Mouse (Mus musculus) MEL (cell line): Measurements from ENCODE around the gene Psmd3. TPM values are rescaled to one million over a fixed set of nuclear protein-coding genes. Genes with fewer than 3 reads are reported as not detected.

Source experiments
- DNase-seq: peaks from one replicate; pipeline ENCODE4 v3.0.0; 2011; ENCODE audit warnings: low read depth, low spot score
- H3K27ac ChIP-seq: 2 replicates; pipeline ENCODE4 v1.5.1; 2012; ENCODE audit warnings: low read depth, mild to moderate bottlenecking, control low read depth, low read length, moderate library complexity; ENCODE audit not compliant: control insufficient read depth
- H3K27me3 ChIP-seq, 2 experiments: fragments of 150-350 bp in 1 of 2; sonication (generic) in 1 of 2; 2 replicates each; pipeline ENCODE4 v1.6.1; 2012; ENCODE audit warnings: low read length in 2 of 2, mild to moderate bottlenecking in 2 of 2, improper control_type of control experiment in 1 of 2, moderate library complexity in 1 of 2; ENCODE audit not compliant: insufficient read depth in 2 of 2, control insufficient read depth in 1 of 2
- H3K36me3 ChIP-seq, 2 experiments: 2 replicates each; pipeline ENCODE4 v1.6.1; 2012 to 2014; ENCODE audit warnings: low read length in 2 of 2, improper control_type of control experiment in 1 of 2, inconsistent platforms in 1 of 2, mild to moderate bottlenecking in 1 of 2; ENCODE audit not compliant: insufficient read depth in 2 of 2, control insufficient read depth in 1 of 2
- H3K4me1 ChIP-seq, 2 experiments: fragments of 150-350 bp in 1 of 2; sonication (generic) in 1 of 2; 2 replicates each; pipeline ENCODE4 v1.6.1; 2012; ENCODE audit warnings: low read length in 2 of 2, improper control_type of control experiment in 1 of 2, mild to moderate bottlenecking in 1 of 2; ENCODE audit not compliant: insufficient read depth in 2 of 2, control insufficient read depth in 1 of 2
- H3K4me3 ChIP-seq, 2 experiments: fragments of 150-350 bp in 1 of 2; sonication (generic) in 1 of 2; 2 replicates each; pipeline ENCODE4 v1.5.1; 2012; ENCODE audit warnings: low read depth in 2 of 2, low read length in 2 of 2, mild to moderate bottlenecking in 2 of 2, moderate library complexity in 2 of 2, control low read depth in 1 of 2, improper control_type of control experiment in 1 of 2; ENCODE audit not compliant: control insufficient read depth in 1 of 2, insufficient read depth in 1 of 2
- H3K79me2 ChIP-seq: 2 replicates; pipeline ENCODE4 v1.6.1; 2012; ENCODE audit warnings: mild to moderate bottlenecking, low read length, moderate library complexity; ENCODE audit not compliant: control insufficient read depth, poor library complexity, insufficient read depth
- H3K9ac ChIP-seq: 2 replicates; pipeline ENCODE4 v1.6.1; 2012; ENCODE audit warnings: low read depth, mild to moderate bottlenecking, control low read depth, low read length, moderate library complexity; ENCODE audit not compliant: control insufficient read depth, poor library complexity, severe bottlenecking
- H3K9me3 ChIP-seq: fragments of 150-350 bp; sonication (generic); replicated peaks from 2 replicates; pipeline ENCODE4 v1.6.1; 2012; ENCODE audit warnings: mild to moderate bottlenecking, low read length, improper control_type of control experiment, moderate library complexity; ENCODE audit not compliant: insufficient read depth
- BHLHE40 ChIP-seq: IDR thresholded peaks from 2 replicates; pipeline ENCODE4 v1.6.1; 2012; ENCODE audit warnings: low read depth, mild to moderate bottlenecking, inconsistent platforms, low read length, improper control_type of control experiment, borderline replicate concordance
- CHD1 ChIP-seq: IDR thresholded peaks from 2 replicates; pipeline ENCODE4 v1.6.1; 2012; ENCODE audit warnings: low read depth, mild to moderate bottlenecking, inconsistent platforms, low read length, improper control_type of control experiment
- CHD2 ChIP-seq: IDR thresholded peaks from 2 replicates; pipeline ENCODE4 v1.6.1; 2011; ENCODE audit warnings: low read length, improper control_type of control experiment
- CTCF ChIP-seq, 3 experiments: IDR thresholded peaks in 2 of 3; conservative IDR thresholded peaks in 1 of 3; 2 replicates each; pipeline ENCODE4 v1.5.1; 2011 to 2012; ENCODE audit warnings: low read length in 3 of 3, low read depth in 2 of 3, mild to moderate bottlenecking in 2 of 3, improper control_type of control experiment in 1 of 3, inconsistent platforms in 1 of 3, mixed read lengths in 1 of 3, moderate library complexity in 1 of 3; ENCODE audit not compliant: control insufficient read depth in 1 of 3, insufficient read depth in 1 of 3, poor library complexity in 1 of 3, severe bottlenecking in 1 of 3
- E2F4 ChIP-seq: IDR thresholded peaks from 2 replicates; pipeline ENCODE4 v1.6.1; 2011; ENCODE audit warnings: low read depth, low read length, improper control_type of control experiment, borderline replicate concordance
- ELF1 ChIP-seq: IDR thresholded peaks from 2 replicates; pipeline ENCODE4 v1.6.1; 2014; ENCODE audit warnings: low read depth, mild to moderate bottlenecking, inconsistent platforms, low read length, improper control_type of control experiment, moderate library complexity
- EP300 ChIP-seq, 2 experiments: IDR thresholded peaks; 2 replicates each; pipeline ENCODE4 v1.6.1; 2011; ENCODE audit warnings: improper control_type of control experiment in 2 of 2, low read length in 2 of 2, low read depth in 1 of 2, mild to moderate bottlenecking in 1 of 2
- GATA1 ChIP-seq: IDR thresholded peaks from 2 replicates; pipeline ENCODE4 v1.6.1; 2011; ENCODE audit warnings: low read depth, low read length, improper control_type of control experiment
- HCFC1 ChIP-seq: IDR thresholded peaks from 2 replicates; pipeline ENCODE4 v1.6.1; 2012; ENCODE audit warnings: low read depth, mild to moderate bottlenecking, inconsistent platforms, low read length, improper control_type of control experiment, moderate library complexity
- JUND ChIP-seq: IDR thresholded peaks from 2 replicates; pipeline ENCODE4 v1.6.1; 2011; ENCODE audit warnings: low read depth, mild to moderate bottlenecking, improper control_type of control experiment, low read length
- MAX ChIP-seq: IDR thresholded peaks from 2 replicates; pipeline ENCODE4 v1.6.1; 2011; ENCODE audit warnings: low read length, improper control_type of control experiment
- MAZ ChIP-seq: IDR thresholded peaks from 2 replicates; pipeline ENCODE4 v1.6.1; 2012; ENCODE audit warnings: low read depth, mild to moderate bottlenecking, inconsistent platforms, low read length, improper control_type of control experiment
- MEF2A ChIP-seq: IDR thresholded peaks from 2 replicates; pipeline ENCODE4 v1.6.1; 2014; ENCODE audit warnings: low read depth, mild to moderate bottlenecking, inconsistent platforms, low read length, improper control_type of control experiment; ENCODE audit not compliant: poor library complexity, insufficient replicate concordance, severe bottlenecking; ENCODE audit errors: extremely low read depth
- MXI1 ChIP-seq: IDR thresholded peaks from 2 replicates; pipeline ENCODE4 v1.6.1; 2011; ENCODE audit warnings: mild to moderate bottlenecking, low read depth, low read length, improper control_type of control experiment
- MYB ChIP-seq: IDR thresholded peaks from 2 replicates; pipeline ENCODE4 v1.6.1; 2011; ENCODE audit warnings: mild to moderate bottlenecking, low read depth, low read length, improper control_type of control experiment
- MYC ChIP-seq: IDR thresholded peaks from 2 replicates; pipeline ENCODE4 v1.6.1; 2011; ENCODE audit warnings: low read depth, mild to moderate bottlenecking, low read length, improper control_type of control experiment, moderate library complexity
- POLR2A ChIP-seq, 2 experiments: IDR thresholded peaks; 2 replicates each; pipeline ENCODE4 v1.6.1; 2011 to 2012; ENCODE audit warnings: low read length in 2 of 2, mild to moderate bottlenecking in 2 of 2, control low read depth in 1 of 2, improper control_type of control experiment in 1 of 2, low read depth in 1 of 2, moderate library complexity in 1 of 2; ENCODE audit not compliant: control insufficient read depth in 1 of 2, insufficient read depth in 1 of 2, poor library complexity in 1 of 2
- POLR2AphosphoS5 ChIP-seq: IDR thresholded peaks from 2 replicates; pipeline ENCODE4 v1.6.1; 2012; ENCODE audit warnings: low read depth, borderline replicate concordance, mild to moderate bottlenecking, inconsistent platforms, low read length, moderate library complexity, mixed read lengths
- RAD21 ChIP-seq: IDR thresholded peaks from 2 replicates; pipeline ENCODE4 v1.6.1; 2011; ENCODE audit warnings: mild to moderate bottlenecking, low read depth, low read length, improper control_type of control experiment
- SIN3A ChIP-seq: IDR thresholded peaks from 2 replicates; pipeline ENCODE4 v1.6.1; 2012; ENCODE audit warnings: low read length, improper control_type of control experiment, inconsistent platforms
- TCF12 ChIP-seq: IDR thresholded peaks from 2 replicates; pipeline ENCODE4 v1.6.1; 2014; ENCODE audit warnings: low read depth, mild to moderate bottlenecking, inconsistent platforms, low read length, improper control_type of control experiment, moderate library complexity
- USF2 ChIP-seq, 2 experiments: IDR thresholded peaks; 2 replicates each; pipeline ENCODE4 v1.6.1; 2011 to 2012; ENCODE audit warnings: improper control_type of control experiment in 2 of 2, low read length in 2 of 2, borderline replicate concordance in 1 of 2, inconsistent platforms in 1 of 2, low read depth in 1 of 2, mild to moderate bottlenecking in 1 of 2; ENCODE audit not compliant: insufficient read depth in 1 of 2
- ZKSCAN1 ChIP-seq: IDR thresholded peaks from 2 replicates; pipeline ENCODE4 v1.6.1; 2012; ENCODE audit warnings: low read depth, mild to moderate bottlenecking, inconsistent platforms, low read length, improper control_type of control experiment, moderate library complexity
- ZMIZ1 ChIP-seq: IDR thresholded peaks from 2 replicates; pipeline ENCODE4 v1.6.1; 2012; ENCODE audit warnings: low read depth, mild to moderate bottlenecking, inconsistent platforms, low read length, improper control_type of control experiment, moderate library complexity
- polyA plus RNA-seq, 2 experiments: library from polyadenylated mRNA; stranded (reverse) in 1 of 2; unstranded in 1 of 2; fragments of >175 nt in 1 of 2; fragments of >200 nt in 1 of 2; gene quantifications; 2 replicates each; pipeline versions ENCODE4 v1.2.1 to v1.2.4; 2012; ENCODE audit warnings: low replicate concordance in 2 of 2, low read depth in 1 of 2; ENCODE audit not compliant: insufficient read length in 2 of 2, insufficient read depth in 1 of 2, missing spikeins in 1 of 2
- total RNA-seq: library from RNA; depleted of rRNA; stranded (reverse); fragments of 300-350 nt; gene quantifications from 2 replicates; pipeline ENCODE4 v1.2.3, GENCODE M21; 2012

Gene Psmd3
- total and polyA plus RNA-seq, 3 experiments = 214 to 417 (median 350) TPM

DNA sequence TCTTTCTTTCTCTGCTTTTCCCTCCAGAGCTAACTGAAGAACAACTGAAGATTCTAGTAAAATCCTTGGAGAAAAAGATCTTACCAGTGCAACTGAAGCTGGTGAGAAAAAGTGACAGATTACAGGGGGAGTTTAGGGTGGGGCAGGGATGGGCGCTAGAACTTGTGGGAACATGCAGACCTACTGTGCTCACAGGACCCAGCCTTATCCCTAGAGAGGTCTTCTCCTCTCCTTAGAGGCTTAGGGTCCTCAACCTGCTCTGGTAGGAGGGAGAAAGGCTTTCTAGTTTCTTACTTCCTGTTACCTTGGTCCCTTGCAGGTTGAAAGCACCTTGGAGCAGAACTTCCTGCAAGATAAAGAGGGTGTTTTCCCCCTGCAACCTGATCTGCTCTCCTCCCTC lies 44.9 kb upstream of the Psmd3 start (continued):
- TF ChIP-seq MAZ (no peak), GATA1 (peak; percentile 37; the same call in 1 of the 2 replicates), SIN3A (no peak)

DNA sequence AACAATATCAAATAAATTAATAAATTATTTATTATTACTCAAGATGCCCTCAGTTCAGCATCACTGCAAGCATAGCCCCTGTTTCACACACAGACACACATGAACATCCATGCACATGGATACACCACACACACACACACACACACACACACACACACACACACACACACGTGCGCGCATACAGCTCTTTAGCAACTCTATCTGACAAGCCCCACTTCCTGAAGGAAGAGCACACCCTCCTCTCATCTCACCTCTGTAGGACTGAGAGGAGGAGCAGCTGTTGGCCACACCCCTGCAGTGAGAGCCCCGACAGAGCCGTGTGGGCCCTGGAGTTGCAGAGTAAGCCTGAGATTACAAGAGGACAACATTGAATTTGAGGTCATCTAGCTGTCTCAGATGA lies 42.3 kb upstream of the Psmd3 start:
- H3K9me3 ChIP-seq = no peaks in the 10 kb centered on the region
- H3K27me3 ChIP-seq = peaks cover 8% of the 10 kb centered on the region in 2 experiments
- TF ChIP-seq ELF1 (peak; percentile 33; the same call in 1 of the 2 replicates), GATA1 (no peak), BHLHE40 (peak; percentile 64; the same call in 1 of the 2 replicates), MXI1 (peak; percentile 53; the same call in 1 of the 2 replicates)
- peaks cover 5 to 11% of the 10 kb centered on the region in 2 experiments; a peak in 3 of 4 replicates for H3K4me1 ChIP-seq
- no peak overlapping the region for H3K9ac ChIP-seq
- no peaks in the 10 kb centered on the region for H3K79me2 ChIP-seq
- H3K27ac ChIP-seq = no peak overlapping the region
- DNase-seq = peak; percentile 61
- H3K4me3 ChIP-seq = no peak overlapping the region
- peaks cover 0 to 6% of the 10 kb centered on the region in 2 experiments; a peak in 2 of 4 replicates for H3K36me3 ChIP-seq

DNA sequence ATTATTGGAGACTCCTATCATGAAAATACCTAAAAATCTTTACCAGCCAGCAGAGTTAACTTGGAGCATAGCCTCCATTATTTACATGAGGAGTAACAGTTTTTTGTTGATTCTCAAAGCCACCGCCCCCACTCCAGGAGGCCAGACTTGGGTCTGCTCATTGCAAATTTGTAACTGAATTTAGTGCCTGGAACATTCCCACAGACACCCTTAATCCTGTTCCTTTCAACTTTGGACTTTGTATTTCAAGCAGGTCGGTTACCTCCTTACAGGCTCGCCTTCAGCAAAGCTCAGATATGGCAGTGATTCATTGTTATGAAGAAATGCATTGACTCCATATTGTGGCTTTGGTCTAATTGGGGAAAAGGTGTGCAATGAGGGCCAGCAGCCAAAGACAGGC lies 37.6 kb upstream of the Psmd3 start:
- H3K27me3 ChIP-seq = peaks cover 18 to 23% of the 10 kb centered on the region in 2 experiments

GRCm38 (mm10) chr11:98645946-98646345 lies 36.4 kb upstream of the Psmd3 start:
- Histone ChIP-seq H3K27ac (no peak overlapping the region), H3K27me3 (peaks cover 18 to 28% of the 10 kb centered on the region in 2 experiments), H3K79me2 (no peaks in the 10 kb centered on the region), H3K4me3 (no peak overlapping the region), H3K9me3 (no peaks in the 10 kb centered on the region), H3K36me3 (no peaks in the 10 kb centered on the region), H3K9ac (no peak overlapping the region), H3K4me1 (no peaks in the 10 kb centered on the region)
- DNase-seq = no peak
- no peak for TF ChIP-seq BHLHE40
- TF ChIP-seq EP300 (IDR thresholded peaks at IDR 0.05; ENCODE audit: low read depth in 1 of 2, low read length in 2 of 2) = no peak
- no peak for TF ChIP-seq CTCF (IDR thresholded peaks at IDR 0.05 in 2 of 3, conservative IDR thresholded peaks at IDR 0.05 in 1 of 3; ENCODE audit: control insufficient read depth in 1 of 3, insufficient read depth in 1 of 3, low read depth in 2 of 3, low read length in 3 of 3, poor library complexity in 1 of 3, severe bottlenecking in 1 of 3)
- TF ChIP-seq HCFC1 = no peak
- TF ChIP-seq ELF1 = no peak
- no peak for TF ChIP-seq MYC
- TF ChIP-seq POLR2A (IDR thresholded peaks at IDR 0.05; ENCODE audit: control insufficient read depth in 1 of 2, insufficient read depth in 1 of 2, low read depth in 1 of 2, low read length in 2 of 2, poor library complexity in 1 of 2) = no peak
- TF ChIP-seq TCF12 = no peak
- TF ChIP-seq POLR2AphosphoS5 = no peak
- TF ChIP-seq MEF2A = no peak
- TF ChIP-seq RAD21 = no peak
- no peak for TF ChIP-seq USF2 (IDR thresholded peaks at IDR 0.05; ENCODE audit: borderline replicate concordance in 1 of 2, insufficient read depth in 1 of 2, low read depth in 1 of 2, low read length in 2 of 2)
- TF ChIP-seq, all 39 proteins: peak for 0

More for the DNA sequence above, 37.6 kb upstream of the Psmd3 start:
- TF ChIP-seq JUND (no peak), E2F4 (no peak), TCF12 (no peak), MYB (no peak), CHD1 (no peak), GATA1 (no peak), MAX (no peak), USF2 (IDR thresholded peaks at IDR 0.05; ENCODE audit: borderline replicate concordance in 1 of 2, insufficient read depth in 1 of 2, low read depth in 1 of 2, low read length in 2 of 2) (no peak), MAZ (no peak), ZKSCAN1 (no peak), HCFC1 (no peak), EP300 (IDR thresholded peaks at IDR 0.05; ENCODE audit: low read depth in 1 of 2, low read length in 2 of 2) (no peak), ZMIZ1 (no peak), CHD2 (no peak)
- no peak for DNase-seq
- no peaks in the 10 kb centered on the region for H3K79me2 ChIP-seq
- H3K9me3 ChIP-seq = no peaks in the 10 kb centered on the region
- H3K4me1 ChIP-seq = peaks cover under 1% of the 10 kb centered on the region in 2 experiments; a peak in 1 of 4 replicates
- H3K36me3 ChIP-seq = peaks cover 0 to 2% of the 10 kb centered on the region in 2 experiments; a peak in 2 of 4 replicates
- H3K27ac ChIP-seq = no peak overlapping the region
- no peak overlapping the region for H3K4me3 ChIP-seq
- no peak overlapping the region for H3K9ac ChIP-seq
